In genomic region chr10:95087864-95088570, GRCm38 (mm10) we compare ENCODE assay signal across 8 mouse cellular contexts.
A peak's percentile ranks its signal among the peaks of the same experiment; 100 is the strongest.
DNase-seq lines count a peak whose midpoint lies in the region; ATAC-seq lines count a peak whose summit lies in the region.
"Had no signal": no experiment of that assay in that cellular context is flagged by ENCODE, and none has a peak within 500 bp of the region (broad histone marks: within the 10 kb centered on the region; RNA-seq: fewer than 3 reads in every experiment).

No protein-coding gene starts in this region.

- H3K36me3 ChIP-seq in hindbrain, embryonic 11.5 days (ENCODE audit: control insufficient read depth, insufficient read depth, low read length), result no peaks in the 10 kb centered on the region
- H3K36me3 ChIP-seq in megakaryocyte, embryonic 14.5 days (replicated peaks; ENCODE audit: low read length), result no peaks in the 10 kb centered on the region
- H3K36me3 ChIP-seq: limb, embryonic 12.5 days had no signal

- 41% methylated on average over 13 of the region's 13 CpGs for WGBS in hindbrain, embryonic 11.5 days

- no peak overlapping the region for H3K4me2 ChIP-seq in hindbrain, embryonic 11.5 days (replicated peaks; ENCODE audit: low read depth, low read length)
- H3K4me2 ChIP-seq: limb, embryonic 12.5 days had no signal

- no peaks in the 10 kb centered on the region for H3K9me3 ChIP-seq in hindbrain, embryonic 11.5 days (ENCODE audit: control insufficient read depth, low read length)
- no peaks in the 10 kb centered on the region for H3K9me3 ChIP-seq in megakaryocyte, embryonic 14.5 days
- H3K9me3 ChIP-seq: limb, embryonic 12.5 days had no signal

- no peak overlapping the region for H3K4me3 ChIP-seq in hindbrain, embryonic 11.5 days (ENCODE audit: low read depth, low read length)
- peak overlapping the region; percentile 6 for H3K4me3 ChIP-seq in megakaryocyte, embryonic 14.5 days (replicated peaks)
- H3K4me3 ChIP-seq: limb, embryonic 12.5 days had no signal

- H3K4me1 ChIP-seq in hindbrain, embryonic 11.5 days (replicated peaks; ENCODE audit: control insufficient read depth, insufficient read depth, low read length), result no peaks in the 10 kb centered on the region
- H3K4me1 ChIP-seq in megakaryocyte, embryonic 14.5 days, result peaks cover 42% of the 10 kb centered on the region

- ATAC-seq in frontal cortex, adult (ENCODE audit: low TSS enrichment), result peak; percentile 96
- ATAC-seq in hindbrain, embryonic 11.5 days (ENCODE audit: low FRiP score), result peak; percentile 73; the same call in 1 of the 2 replicates

- no peak overlapping the region for H3K9ac ChIP-seq in hindbrain, embryonic 11.5 days (ENCODE audit: low read depth, low read length)
- H3K9ac ChIP-seq: limb, embryonic 12.5 days had no signal

- H3K27ac ChIP-seq in hindbrain, embryonic 11.5 days (ENCODE audit: low read depth, low read length), result no peak overlapping the region
- H3K27ac ChIP-seq: limb, embryonic 12.5 days had no signal

- peak; percentile 24 for DNase-seq in WW6 (ENCODE audit: low read depth, low spot score)
- peak; percentile 46 for DNase-seq in cerebellum, adult 8-10 months
- DNase-seq in hindbrain, embryonic 11.5 days (ENCODE audit: low spot score), result peak; percentile 60
- peak; percentile 65 for DNase-seq in layer of hippocampus, adult 9-11 months
- DNase-seq in right cerebral cortex, postnatal 10 days (ENCODE audit: low spot score in 2 of 2), result peak; percentile 79 to 82

- H3K27me3 ChIP-seq in hindbrain, embryonic 11.5 days (ENCODE audit: control insufficient read depth, insufficient read depth, low read length), result no peaks in the 10 kb centered on the region
- H3K27me3 ChIP-seq in megakaryocyte, embryonic 14.5 days (replicated peaks), result peaks cover 15% of the 10 kb centered on the region

Comparison
In these comparisons a context has a peak if more than half of its experiments do, and no peak if none do; other contexts are left out.
1. DNase-seq: peak in every context shown above with its lines; median percentile 80 in right cerebral cortex, postnatal 10 days; 65 in layer of hippocampus, adult 9-11 months; 60 in hindbrain, embryonic 11.5 days; 46 in cerebellum, adult 8-10 months; 24 in WW6.